Mouse (Mus musculus) cerebellum, adult (tissue): ENCODE measurements around the gene Casr.

Experiments
- ATAC-seq: cut with Nextera tagmentation; 2 replicates; pipeline ENCODE4 v1.9.2; 2017; ENCODE audit warnings: mild to moderate bottlenecking, moderate library complexity, mixed read lengths; ENCODE audit not compliant: insufficient number of reproducible peaks, low FRiP score, low TSS enrichment

The Casr gene

GRCm38 (mm10) chr16:36561386-36562338 lies at the start of gene Casr:
Gene Casr, minus strand, starts transcription at chr16:36562141.
- no peak for ATAC-seq

DNA sequence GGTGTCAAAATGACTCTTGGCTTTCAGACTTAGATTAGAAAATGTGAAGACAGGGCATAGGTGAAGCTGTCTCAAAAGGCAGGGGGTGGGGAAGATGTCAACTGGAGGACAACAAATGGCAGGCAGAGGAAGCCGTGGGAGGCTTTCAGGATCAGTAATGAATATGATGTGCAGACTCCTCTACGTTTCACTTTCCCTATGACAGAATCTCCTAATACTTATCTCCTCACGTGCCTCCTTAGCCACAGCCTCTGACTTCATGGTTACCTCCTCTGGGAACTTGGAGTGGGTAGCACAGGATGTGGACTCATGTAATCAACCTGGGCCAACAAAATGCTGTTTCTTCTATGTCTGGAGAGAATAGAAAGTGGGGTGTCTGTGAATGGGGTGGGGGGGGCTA lies 40.7 kb upstream of the Casr start:
- no peak for ATAC-seq

- ATAC-seq, result no peak
Observed at GRCm38 (mm10) chr16:36598265-36598664, 36.3 kb upstream of the Casr start.

DNA sequence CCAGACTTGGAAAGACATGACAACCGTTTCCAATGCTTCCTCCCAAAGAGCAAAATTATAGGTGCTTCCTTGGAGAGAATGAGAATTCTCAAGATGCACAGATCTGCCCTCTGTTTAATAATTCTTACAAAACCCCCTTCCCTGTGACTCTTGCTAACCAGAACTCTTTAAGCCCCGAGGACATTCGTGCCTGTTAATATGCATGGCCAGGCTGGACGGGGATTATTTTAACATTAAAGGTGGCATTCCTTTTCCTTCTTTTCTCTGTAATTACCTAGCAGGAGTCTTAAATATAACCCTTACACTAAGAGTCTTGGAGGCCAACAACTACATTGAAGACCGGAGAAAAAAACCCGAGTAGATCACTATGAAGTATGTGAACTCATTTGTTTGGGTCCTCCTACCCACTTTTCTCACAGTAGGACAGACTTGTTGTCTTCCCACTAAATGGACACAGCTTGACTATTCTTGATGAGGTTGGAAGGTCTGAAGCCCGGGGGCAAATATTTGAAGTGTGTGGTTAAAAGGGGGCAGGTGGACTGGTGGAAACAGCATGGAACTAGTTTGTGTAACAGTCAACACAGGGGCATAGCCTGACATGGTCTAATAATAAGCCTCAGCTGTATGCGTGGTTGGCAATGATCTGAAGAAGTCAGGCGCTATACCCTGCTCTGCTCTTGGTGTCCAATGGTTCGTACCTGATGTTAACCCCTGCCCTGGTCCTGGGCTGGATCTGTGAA lies 34.9 kb upstream of the Casr start:
- no peak for ATAC-seq

DNA sequence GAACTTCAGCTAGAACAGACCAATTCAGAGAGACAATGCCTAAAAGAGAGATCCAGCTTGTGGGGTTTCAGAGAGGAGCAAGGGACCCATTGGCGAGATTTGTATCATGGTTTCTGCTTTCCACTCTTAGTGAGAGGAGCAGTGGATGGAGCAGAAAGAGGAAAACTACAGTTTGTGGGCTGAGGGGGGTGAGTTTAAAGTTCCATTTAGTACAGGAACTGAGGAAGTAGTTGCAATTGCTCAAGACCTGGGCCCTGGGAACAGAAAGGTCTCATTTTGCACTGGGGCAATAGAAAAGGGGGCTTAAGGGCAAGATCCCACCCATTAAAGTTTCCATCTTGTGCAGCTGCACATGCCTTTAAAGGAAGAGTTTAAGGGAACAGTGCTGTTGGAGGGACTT lies 28.0 kb upstream of the Casr start:
- no peak for ATAC-seq

GRCm38 (mm10) chr16:36587971-36588370 lies 26.0 kb upstream of the Casr start:
- ATAC-seq, result no peak

DNA sequence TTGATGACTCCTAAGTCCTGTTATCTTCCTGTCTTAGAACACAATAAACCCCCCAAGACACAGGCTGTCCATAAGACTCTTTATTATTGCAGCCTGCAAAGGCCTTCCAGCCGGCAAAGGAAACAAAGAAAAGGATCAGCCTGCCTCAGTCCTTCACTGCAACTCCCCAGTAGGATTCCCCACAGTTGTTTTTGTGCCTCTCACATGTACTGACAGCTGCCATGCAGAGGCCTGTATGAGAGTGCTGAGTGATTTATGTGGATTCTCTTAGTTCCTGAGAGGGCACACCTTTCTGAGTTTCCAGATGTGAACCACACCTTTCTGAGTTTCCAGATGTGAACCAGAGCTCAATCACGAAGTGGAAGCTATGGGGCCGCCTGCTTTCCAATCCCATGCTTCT lies 20.1 kb upstream of the Casr start:
- ATAC-seq, result no peak

DNA sequence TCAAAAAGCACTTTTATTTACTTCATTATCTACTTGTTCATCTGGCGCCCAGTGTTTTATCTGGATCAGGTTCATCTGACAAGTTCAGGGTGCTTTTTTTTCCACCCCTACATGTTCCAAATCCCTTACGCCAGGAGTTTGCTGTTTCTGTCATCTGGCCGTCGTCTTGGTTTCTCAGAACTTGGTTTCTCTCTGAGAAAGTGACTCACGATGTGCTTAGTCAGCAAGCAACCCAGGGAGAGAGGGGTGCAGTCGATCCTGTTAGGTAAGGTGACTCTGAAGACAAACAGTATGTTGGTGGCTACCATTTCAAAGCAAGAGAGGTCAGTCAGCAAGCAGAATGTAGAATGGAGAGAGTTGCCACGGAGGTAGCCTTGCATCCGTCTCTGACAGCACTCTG lies 10.0 kb upstream of the Casr start:
- ATAC-seq, result no peak

DNA sequence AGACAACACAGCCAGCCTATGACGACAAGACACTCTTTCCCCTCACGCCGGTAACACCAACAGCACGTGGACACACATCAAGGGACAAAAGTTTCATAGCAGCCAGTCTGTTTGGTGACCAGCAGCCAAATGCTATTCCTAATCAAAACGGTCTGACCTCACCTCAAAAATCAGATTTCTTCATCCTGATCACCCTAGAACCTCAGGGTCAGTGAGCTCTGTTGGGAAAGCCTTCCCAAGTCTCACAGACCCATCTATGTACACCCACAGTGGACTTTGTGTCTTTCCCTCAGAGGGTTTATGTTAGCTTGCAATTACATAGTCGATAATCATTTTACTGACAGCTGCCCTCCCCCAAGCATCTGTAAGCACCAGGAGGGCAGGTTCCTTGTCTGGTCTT lies 2.4 kb downstream of the Casr start:
- no peak for ATAC-seq

DNA sequence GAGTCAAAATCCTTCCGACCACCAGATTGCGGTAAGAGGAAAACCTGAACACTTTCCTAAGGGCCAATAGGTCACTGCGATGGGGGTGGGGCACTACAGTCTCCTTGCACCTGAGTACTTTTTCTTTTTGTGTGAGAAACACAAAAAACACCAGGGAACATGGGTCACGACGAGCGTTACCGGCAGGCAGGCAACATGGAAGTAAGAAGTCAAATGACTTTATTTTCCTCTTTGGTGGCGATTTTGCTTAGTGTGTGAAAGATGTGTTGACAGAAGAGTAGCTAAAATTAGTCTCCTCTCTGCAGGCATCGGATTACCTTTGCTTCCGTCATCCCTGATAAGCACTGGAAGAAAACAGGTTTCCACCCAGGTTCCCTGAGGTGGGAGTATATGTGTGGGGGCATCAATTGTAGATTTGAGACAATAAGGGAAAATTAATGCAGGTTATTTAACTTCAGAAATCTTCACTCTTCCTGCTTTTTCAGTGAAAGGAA lies 6.2 kb downstream of the Casr start:
- no peak for ATAC-seq

DNA sequence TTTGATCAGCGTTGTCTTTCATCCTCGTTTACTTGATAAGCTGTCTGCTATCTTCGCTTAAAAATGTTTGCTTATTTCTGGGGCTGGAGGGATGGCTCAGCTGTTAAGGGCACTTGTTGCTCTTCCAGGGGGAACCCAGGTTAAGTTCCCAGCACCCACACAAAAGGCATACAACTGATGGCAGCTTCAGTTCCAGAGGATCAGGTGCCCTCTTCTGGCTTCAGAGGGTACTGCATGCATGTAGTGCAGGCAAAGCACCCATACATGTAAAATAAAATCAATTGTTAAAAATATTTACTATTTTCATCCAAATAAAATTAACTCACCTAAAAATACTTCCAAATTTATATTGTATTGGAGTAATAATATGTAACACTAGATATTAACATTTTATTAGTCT lies 8.3 kb downstream of the Casr start:
- no peak for ATAC-seq

DNA sequence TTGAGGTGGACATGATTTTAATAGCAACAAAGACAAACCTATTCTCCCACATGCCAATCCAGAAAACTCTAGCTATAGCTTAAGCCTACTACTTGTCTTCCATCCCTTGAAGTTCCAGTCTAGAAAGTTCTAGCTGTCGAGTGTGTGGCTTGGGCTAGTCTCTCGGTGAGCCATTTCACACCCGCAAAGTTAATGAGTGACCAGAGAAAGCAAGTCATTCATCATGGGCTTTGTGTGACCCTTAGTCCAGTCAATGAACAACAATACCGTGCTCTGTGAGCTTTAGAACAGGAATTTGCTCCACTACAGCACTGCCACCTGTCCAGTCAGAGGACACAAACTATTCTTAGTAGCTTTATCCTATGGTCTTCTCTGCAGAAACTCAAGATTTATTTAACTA lies 16.6 kb downstream of the Casr start:
- ATAC-seq, result no peak

- ATAC-seq, result no peak
Observed at GRCm38 (mm10) chr16:36543091-36543490, 18.9 kb downstream of the Casr start.

DNA sequence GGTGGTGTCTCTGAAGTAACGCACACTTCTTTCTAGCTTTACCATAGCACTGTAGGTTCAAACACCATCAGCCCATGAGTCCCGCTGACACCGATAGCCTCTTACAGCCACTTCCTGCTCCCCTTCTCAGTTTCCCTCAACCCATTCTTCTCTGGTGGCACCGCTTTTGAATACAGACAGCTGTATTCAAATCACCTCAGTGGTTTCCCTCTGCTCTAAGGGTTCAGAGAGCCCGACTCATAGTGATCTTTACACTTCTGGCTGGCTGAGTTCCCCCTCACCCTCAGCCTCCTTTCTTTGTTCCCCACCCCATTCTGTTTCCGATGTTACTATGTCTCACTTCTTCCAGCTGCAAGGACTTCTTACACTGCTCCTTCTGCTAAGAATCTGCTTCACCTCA lies 21.1 kb downstream of the Casr start:
- no peak for ATAC-seq

DNA sequence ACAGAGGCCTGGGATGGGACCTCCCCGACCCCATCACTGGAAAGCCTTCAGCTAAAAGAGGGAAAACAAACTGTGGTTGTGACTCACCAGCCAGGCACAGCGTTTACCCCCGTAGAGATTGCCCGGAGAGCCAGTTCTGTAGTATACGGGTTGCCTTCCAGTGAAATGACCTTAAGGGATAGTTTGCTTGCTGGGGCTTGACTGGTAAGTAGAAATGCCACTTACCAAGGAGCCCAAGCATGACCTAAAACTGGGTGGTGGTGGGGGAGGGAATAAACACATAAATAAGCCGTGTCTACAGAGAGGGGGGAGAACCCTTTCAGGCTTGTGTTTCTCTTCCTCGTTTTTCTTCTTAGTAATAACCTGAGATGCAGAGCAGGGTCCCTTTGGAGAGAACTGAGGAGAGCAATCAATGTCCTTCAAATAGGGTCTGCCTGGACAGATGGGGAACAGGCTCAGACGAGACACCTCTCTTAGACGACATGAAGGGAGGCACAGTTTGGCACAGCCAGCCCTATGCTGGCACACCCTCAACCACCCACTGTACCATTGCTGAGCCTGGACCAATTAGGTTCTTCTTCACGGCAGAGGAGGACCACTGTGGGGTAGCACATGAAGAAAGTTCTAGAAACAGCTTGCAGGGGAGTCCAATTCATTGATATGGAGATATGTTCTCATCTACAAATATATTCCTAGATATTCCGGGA lies 28.8 kb downstream of the Casr start:
- ATAC-seq, result no peak

GRCm38 (mm10) chr16:36532046-36532445 lies 29.9 kb downstream of the Casr start:
- ATAC-seq, result no peak

GRCm38 (mm10) chr16:36531630-36532029 lies 30.3 kb downstream of the Casr start:
- ATAC-seq, result no peak

DNA sequence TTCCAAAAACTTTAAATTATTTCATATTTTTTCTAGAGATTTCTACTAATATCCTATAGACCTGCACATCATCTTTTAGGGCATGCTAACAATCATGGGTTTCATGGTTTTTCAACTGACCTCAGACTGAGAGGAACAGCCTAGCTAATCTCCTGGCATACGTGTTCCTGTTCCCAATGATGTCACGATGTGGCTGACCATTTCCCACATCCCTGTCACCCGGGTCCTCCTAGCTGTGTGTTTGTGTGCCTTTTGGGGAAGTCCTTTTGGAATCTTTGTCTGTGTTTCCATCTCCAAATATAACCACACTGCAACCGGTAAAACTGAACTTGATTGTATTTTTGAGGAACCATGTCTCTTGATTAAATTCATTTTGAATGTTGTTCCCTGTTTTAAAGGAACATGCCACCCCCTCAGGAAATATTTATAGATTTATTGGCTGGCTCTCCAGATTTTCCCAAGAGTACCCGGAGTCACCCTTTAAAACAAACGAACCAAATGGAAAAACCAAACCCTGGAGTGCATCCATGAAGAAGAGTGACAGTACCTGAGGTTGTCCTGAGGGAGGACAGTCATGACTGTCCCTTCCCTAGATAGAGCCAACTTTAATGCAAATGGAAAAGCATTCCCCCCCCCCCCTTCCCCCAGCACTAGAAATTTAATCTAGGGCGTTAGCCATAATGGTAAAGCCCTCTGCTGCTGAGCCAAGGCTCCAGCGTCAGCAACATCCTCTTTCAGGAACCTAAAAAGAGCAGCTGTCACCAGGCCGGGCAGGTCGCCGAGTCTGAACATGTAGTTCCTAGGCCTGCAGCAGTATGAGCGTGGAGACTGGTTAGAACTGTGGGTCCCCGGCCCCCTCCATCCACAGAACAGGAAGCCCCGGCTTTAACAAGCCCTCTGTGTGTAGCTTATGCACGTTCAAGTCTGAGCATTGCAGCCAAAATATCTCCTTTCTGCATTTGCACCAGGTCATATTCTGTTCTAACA lies 31.1 kb downstream of the Casr start:
- ATAC-seq, result no peak

GRCm38 (mm10) chr16:36528822-36529221 lies 33.1 kb downstream of the Casr start:
- ATAC-seq, result no peak
